Mouse (Mus musculus): ENCODE results near the gene Vsir. TPM values are rescaled to one million over a fixed set of nuclear protein-coding genes. Genes with fewer than 3 reads are reported as not detected.

The Vsir gene
- polyA plus RNA-seq, 1 experiment: 97.9 TPM

GRCm38 (mm10) chr10:60357441-60357840 lies 10.8 kb downstream of the Vsir start:
- peaks cover 7% of the 10 kb centered on the region for H3K4me1 ChIP-seq (ENCODE audit: control insufficient read depth, insufficient read depth, low read length)
- TF ChIP-seq POLR2A (IDR thresholded peaks at IDR 0.05; ENCODE audit: borderline replicate concordance, control insufficient read depth, low read depth, low read length) (no peak), CTCF (IDR thresholded peaks at IDR 0.05; ENCODE audit: control insufficient read depth, insufficient read depth, low read length) (no peak)
- WGBS: 94% methylated on average over 4 of the region's 4 CpGs

DNA sequence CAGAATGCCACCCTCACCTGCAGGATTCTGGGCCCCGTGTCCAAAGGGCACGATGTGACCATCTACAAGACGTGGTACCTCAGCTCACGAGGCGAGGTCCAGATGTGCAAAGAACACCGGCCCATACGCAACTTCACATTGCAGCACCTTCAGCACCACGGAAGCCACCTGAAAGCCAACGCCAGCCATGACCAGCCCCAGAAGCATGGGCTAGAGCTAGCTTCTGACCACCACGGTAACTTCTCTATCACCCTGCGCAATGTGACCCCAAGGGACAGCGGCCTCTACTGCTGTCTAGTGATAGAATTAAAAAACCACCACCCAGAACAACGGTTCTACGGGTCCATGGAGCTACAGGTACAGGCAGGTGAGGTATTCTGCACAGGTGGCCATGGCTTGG lies 11.2 kb downstream of the Vsir start:
- H3K27ac ChIP-seq (ENCODE audit: control insufficient read depth, insufficient read depth, low read depth, low read length, poor library complexity): no peak overlapping the region
- 88% methylated on average over 14 of the region's 14 CpGs for WGBS
- no peak overlapping the region for H3K4me3 ChIP-seq (replicated peaks; ENCODE audit: control insufficient read depth, low read depth, low read length)
- H3K4me1 ChIP-seq (ENCODE audit: control insufficient read depth, insufficient read depth, low read length): peaks cover 7% of the 10 kb centered on the region
- no peak for TF ChIP-seq CTCF (IDR thresholded peaks at IDR 0.05; ENCODE audit: control insufficient read depth, insufficient read depth, low read length)
- TF ChIP-seq POLR2A (IDR thresholded peaks at IDR 0.05; ENCODE audit: borderline replicate concordance, control insufficient read depth, low read depth, low read length): no peak

More at GRCm38 (mm10) chr10:60357441-60357840, 10.8 kb downstream of the Vsir start:
- H3K4me3 ChIP-seq (replicated peaks; ENCODE audit: control insufficient read depth, low read depth, low read length): no peak overlapping the region
- H3K27ac ChIP-seq (ENCODE audit: control insufficient read depth, insufficient read depth, low read depth, low read length, poor library complexity): no peak overlapping the region

DNA sequence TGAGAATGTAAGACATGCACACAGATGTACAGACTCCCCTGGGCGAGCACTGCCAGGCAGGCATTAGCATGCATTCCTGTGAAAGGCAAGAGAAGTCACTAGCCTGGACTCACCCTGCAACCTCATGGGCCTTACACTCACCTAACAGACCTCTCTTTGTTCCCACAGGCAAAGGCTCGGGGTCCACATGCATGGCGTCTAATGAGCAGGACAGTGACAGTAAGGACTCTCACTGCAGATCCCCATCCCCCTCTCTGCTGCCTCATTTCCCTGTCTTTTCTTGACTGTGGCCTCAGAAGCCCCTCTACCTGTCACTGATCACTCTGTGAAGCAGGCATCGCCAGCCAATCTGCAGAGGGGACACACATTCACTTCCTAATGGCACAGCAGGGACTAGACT lies 12.1 kb downstream of the Vsir start:
- Histone ChIP-seq H3K27ac (ENCODE audit: control insufficient read depth, insufficient read depth, low read depth, low read length, poor library complexity) (no peak overlapping the region), H3K4me1 (ENCODE audit: control insufficient read depth, insufficient read depth, low read length) (peaks cover 6% of the 10 kb centered on the region), H3K4me3 (replicated peaks; ENCODE audit: control insufficient read depth, low read depth, low read length) (no peak overlapping the region)
- WGBS: 86% methylated on average over 4 of the region's 4 CpGs
- TF ChIP-seq POLR2A (IDR thresholded peaks at IDR 0.05; ENCODE audit: borderline replicate concordance, control insufficient read depth, low read depth, low read length): no peak

DNA sequence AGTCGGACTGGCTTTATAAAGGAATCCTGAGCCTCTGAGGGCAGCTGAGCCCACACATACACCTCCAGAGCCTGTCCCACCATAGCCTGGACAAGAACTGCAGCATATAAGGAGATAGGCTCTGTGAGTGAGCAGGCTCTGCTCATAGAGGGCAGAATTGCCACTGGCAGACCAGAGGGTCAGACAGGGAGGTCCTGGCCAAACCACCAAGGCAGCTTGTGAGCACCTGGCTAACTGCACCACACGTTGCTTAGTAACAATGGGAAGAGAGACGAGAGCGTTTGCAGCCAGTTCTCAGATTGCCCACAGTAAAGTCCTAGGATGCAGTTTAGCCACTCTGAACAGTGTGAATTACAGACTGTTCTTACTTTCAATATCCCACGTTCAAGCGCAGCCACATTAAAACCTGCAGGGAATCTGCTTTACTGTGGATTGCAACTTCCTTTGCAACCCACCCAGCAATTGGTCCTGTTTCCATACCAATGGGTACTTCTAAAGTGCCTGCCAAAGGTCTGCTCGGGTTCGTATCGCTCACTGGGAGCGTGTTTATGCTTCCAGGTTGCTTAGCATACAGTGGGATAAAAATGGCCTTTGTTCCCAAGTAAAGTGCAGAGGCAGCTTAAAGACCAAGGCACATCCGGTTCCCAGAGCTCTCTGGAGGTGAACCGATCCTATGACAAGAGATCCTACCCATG lies 15.1 kb downstream of the Vsir start:
- Histone ChIP-seq H3K27ac (ENCODE audit: control insufficient read depth, insufficient read depth, low read depth, low read length, poor library complexity) (no peak overlapping the region; the same call in 1 of the 2 replicates), H3K4me3 (replicated peaks; ENCODE audit: control insufficient read depth, low read depth, low read length) (no peak overlapping the region), H3K4me1 (ENCODE audit: control insufficient read depth, insufficient read depth, low read length) (peaks cover 13% of the 10 kb centered on the region)
- 61% methylated on average over 12 of the region's 12 CpGs for WGBS
- no peak for TF ChIP-seq CTCF (IDR thresholded peaks at IDR 0.05; ENCODE audit: control insufficient read depth, insufficient read depth, low read length)
- no peak for TF ChIP-seq POLR2A (IDR thresholded peaks at IDR 0.05; ENCODE audit: borderline replicate concordance, control insufficient read depth, low read depth, low read length)

DNA sequence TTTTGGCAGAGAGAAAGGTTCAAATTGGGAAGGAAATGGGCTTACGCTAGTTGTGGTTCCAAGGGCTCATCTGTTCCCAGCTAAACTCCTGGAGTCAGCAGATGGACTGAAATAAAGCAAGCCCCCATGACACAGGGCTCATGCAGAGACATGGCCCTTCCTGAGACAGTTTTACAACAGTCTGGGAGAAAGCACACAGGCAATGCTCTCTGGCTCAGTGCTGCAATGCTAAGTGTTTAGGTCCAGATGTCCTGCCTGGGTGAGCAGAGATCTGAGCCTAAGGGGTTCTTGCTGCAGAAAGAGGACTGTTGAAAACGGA lies 15.6 kb downstream of the Vsir start:
- TF ChIP-seq POLR2A (IDR thresholded peaks at IDR 0.05; ENCODE audit: borderline replicate concordance, control insufficient read depth, low read depth, low read length) (no peak), CTCF (IDR thresholded peaks at IDR 0.05; ENCODE audit: control insufficient read depth, insufficient read depth, low read length) (no peak)
- H3K27ac ChIP-seq (ENCODE audit: control insufficient read depth, insufficient read depth, low read depth, low read length, poor library complexity): no peak overlapping the region; the same call in 1 of the 2 replicates
- no peak overlapping the region for H3K4me3 ChIP-seq (replicated peaks; ENCODE audit: control insufficient read depth, low read depth, low read length)
- H3K4me1 ChIP-seq (ENCODE audit: control insufficient read depth, insufficient read depth, low read length): peaks cover 15% of the 10 kb centered on the region
- 33% methylated on average over 2 of the region's 2 CpGs for WGBS

GRCm38 (mm10) chr10:60363426-60363825 lies 16.8 kb downstream of the Vsir start:
- H3K4me1 ChIP-seq (ENCODE audit: control insufficient read depth, insufficient read depth, low read length): peaks cover 22% of the 10 kb centered on the region
- no peak overlapping the region for H3K27ac ChIP-seq (ENCODE audit: control insufficient read depth, insufficient read depth, low read depth, low read length, poor library complexity)
- 59% methylated on average over 6 of the region's 6 CpGs for WGBS

GRCm38 (mm10) chr10:60367145-60367544 lies 20.5 kb downstream of the Vsir start:
- no peak overlapping the region for H3K4me3 ChIP-seq (replicated peaks; ENCODE audit: control insufficient read depth, low read depth, low read length)
- TF ChIP-seq CTCF (IDR thresholded peaks at IDR 0.05; ENCODE audit: control insufficient read depth, insufficient read depth, low read length): no peak
- H3K27ac ChIP-seq (ENCODE audit: control insufficient read depth, insufficient read depth, low read depth, low read length, poor library complexity): peak overlapping the region; percentile 84
- H3K4me1 ChIP-seq (ENCODE audit: control insufficient read depth, insufficient read depth, low read length): peaks cover 38% of the 10 kb centered on the region
- WGBS: 14% methylated on average over 2 of the region's 2 CpGs

More at GRCm38 (mm10) chr10:60363426-60363825, 16.8 kb downstream of the Vsir start:
- TF ChIP-seq CTCF (IDR thresholded peaks at IDR 0.05; ENCODE audit: control insufficient read depth, insufficient read depth, low read length): no peak
- no peak for TF ChIP-seq POLR2A (IDR thresholded peaks at IDR 0.05; ENCODE audit: borderline replicate concordance, control insufficient read depth, low read depth, low read length)
- no peak overlapping the region for H3K4me3 ChIP-seq (replicated peaks; ENCODE audit: control insufficient read depth, low read depth, low read length)

DNA sequence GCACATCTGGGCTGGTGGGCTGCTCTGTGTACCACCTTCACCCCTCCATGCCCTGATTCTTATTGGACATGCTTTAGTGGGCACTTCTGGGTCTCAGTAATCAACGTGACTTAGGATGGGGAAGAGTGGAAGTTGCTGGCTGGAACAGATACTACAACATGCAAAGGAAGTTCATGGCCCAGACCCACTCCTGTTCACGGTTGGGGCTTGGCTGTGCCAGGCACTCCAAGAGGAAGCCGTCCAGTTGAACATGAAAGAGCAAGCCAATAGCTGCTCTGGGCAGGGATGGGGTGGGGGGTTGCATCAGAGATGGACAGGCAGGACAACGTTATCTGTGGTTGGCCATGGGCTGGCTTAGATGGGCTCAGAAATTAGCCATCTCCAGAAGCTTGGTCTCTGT lies 21.3 kb downstream of the Vsir start:
- WGBS: 25% methylated on average over 4 of the region's 4 CpGs
- peak overlapping the region; percentile 84 for H3K27ac ChIP-seq (ENCODE audit: control insufficient read depth, insufficient read depth, low read depth, low read length, poor library complexity)
- peaks cover 40% of the 10 kb centered on the region for H3K4me1 ChIP-seq (ENCODE audit: control insufficient read depth, insufficient read depth, low read length)
- H3K4me3 ChIP-seq (replicated peaks; ENCODE audit: control insufficient read depth, low read depth, low read length): no peak overlapping the region
- TF ChIP-seq POLR2A (IDR thresholded peaks at IDR 0.05; ENCODE audit: borderline replicate concordance, control insufficient read depth, low read depth, low read length) (no peak), CTCF (IDR thresholded peaks at IDR 0.05; ENCODE audit: control insufficient read depth, insufficient read depth, low read length) (no peak)

GRCm38 (mm10) chr10:60369405-60369804 lies 22.8 kb downstream of the Vsir start:
- Histone ChIP-seq H3K4me3 (replicated peaks; ENCODE audit: control insufficient read depth, low read depth, low read length) (peak overlapping the region; percentile 1), H3K4me1 (ENCODE audit: control insufficient read depth, insufficient read depth, low read length) (peaks cover 40% of the 10 kb centered on the region), H3K27ac (ENCODE audit: control insufficient read depth, insufficient read depth, low read depth, low read length, poor library complexity) (peak overlapping the region; percentile 84)
- no peak for TF ChIP-seq POLR2A (IDR thresholded peaks at IDR 0.05; ENCODE audit: borderline replicate concordance, control insufficient read depth, low read depth, low read length)
- no peak for TF ChIP-seq CTCF (IDR thresholded peaks at IDR 0.05; ENCODE audit: control insufficient read depth, insufficient read depth, low read length)
- WGBS: 39% methylated on average over 6 of the region's 6 CpGs

Data from bone marrow, adult 2 months (tissue).